Mouse (Mus musculus) olfactory bulb, adult 2 months (tissue): ENCODE measurements around the gene Fam163a. TPM values are rescaled to one million over a fixed set of nuclear protein-coding genes. Genes with fewer than 3 reads are reported as not detected.

Experiments
- H3K27ac ChIP-seq: fragments of 200-500 bp; 2 replicates; pipeline ENCODE4 v1.5.1; 2012; ENCODE audit warnings: low read depth, low read length; ENCODE audit not compliant: insufficient read depth
- H3K4me1 ChIP-seq: fragments of 200-500 bp; 2 replicates; pipeline ENCODE4 v1.6.1; 2012; ENCODE audit warnings: low read length; ENCODE audit not compliant: control insufficient read depth, insufficient read depth
- H3K4me3 ChIP-seq: fragments of 200-500 bp; 2 replicates; pipeline ENCODE4 v1.5.1; 2012; ENCODE audit warnings: mild to moderate bottlenecking, low read depth, low read length, moderate library complexity; ENCODE audit not compliant: insufficient read depth
- CTCF ChIP-seq: fragments of 200-500 bp; IDR thresholded peaks from 2 replicates; pipeline ENCODE4 v1.5.1; 2012; ENCODE audit warnings: low read depth, mild to moderate bottlenecking, low read length, moderate library complexity; ENCODE audit not compliant: insufficient read depth
- POLR2A ChIP-seq: fragments of 200-500 bp; IDR thresholded peaks from 2 replicates; pipeline ENCODE4 v1.6.1; 2012; ENCODE audit warnings: mild to moderate bottlenecking, low read depth, low read length, moderate library complexity; ENCODE audit not compliant: insufficient read depth
- WGBS: fragments of 180-500 bp; shearing (Covaris S2); methylation state at CpG from one replicate; pipeline ENCODE4 v1.1.7; 2018; 5-methylcytosine and 5-hydroxymethylcytosine counted together
- polyA plus RNA-seq: library from polyadenylated mRNA; stranded (reverse); fragments of >200 nt; gene quantifications from 2 replicates; pipeline ENCODE4 v1.2.4, GENCODE M21; 2012; ENCODE audit warnings: low replicate concordance; ENCODE audit not compliant: missing spikeins, insufficient read depth, insufficient read length

Fam163a gene
- polyA plus RNA-seq, 1 experiment, result not detected

GRCm38 (mm10) chr1:156179875-156180274 is 25.0 kb downstream of the Fam163a start:
- H3K4me1 ChIP-seq, result peaks cover 9% of the 10 kb centered on the region; the same call in 1 of the 2 replicates
- H3K4me3 ChIP-seq, result no peak overlapping the region
- 44% methylated on average over 11 of the region's 11 CpGs for WGBS
- TF ChIP-seq CTCF (no peak), POLR2A (no peak)
- no peak overlapping the region for H3K27ac ChIP-seq

GRCm38 (mm10) chr1:156168737-156169136 is 36.1 kb downstream of the Fam163a start:
- peaks cover 2% of the 10 kb centered on the region; the same call in 1 of the 2 replicates for H3K4me1 ChIP-seq
- no peak overlapping the region for H3K4me3 ChIP-seq
- WGBS, result 64% methylated on average over 6 of the region's 6 CpGs
- no peak for TF ChIP-seq POLR2A
- no peak for TF ChIP-seq CTCF
- H3K27ac ChIP-seq, result no peak overlapping the region

GRCm38 (mm10) chr1:156116770-156117169 is 88.1 kb downstream of the Fam163a start:
- H3K27ac ChIP-seq, result no peak overlapping the region
- TF ChIP-seq POLR2A, result no peak
- TF ChIP-seq CTCF, result no peak
- H3K4me3 ChIP-seq, result no peak overlapping the region
- no peaks in the 10 kb centered on the region; the same call in 1 of the 2 replicates for H3K4me1 ChIP-seq
- WGBS, result 84% methylated on average over 3 of the region's 3 CpGs

GRCm38 (mm10) chr1:156113884-156114499 is 90.8 kb downstream of the Fam163a start:
- peaks cover under 1% of the 10 kb centered on the region; the same call in 1 of the 2 replicates for H3K4me1 ChIP-seq
- no peak overlapping the region for H3K4me3 ChIP-seq
- WGBS, result 89% methylated on average over 8 of the region's 8 CpGs
- no peak overlapping the region for H3K27ac ChIP-seq
- TF ChIP-seq CTCF (no peak), POLR2A (no peak)

- TF ChIP-seq POLR2A, result no peak
- no peak for TF ChIP-seq CTCF
- 72% methylated on average over 7 of the region's 7 CpGs for WGBS
- Histone ChIP-seq H3K27ac (no peak overlapping the region), H3K4me1 (peaks cover 5% of the 10 kb centered on the region; the same call in 1 of the 2 replicates), H3K4me3 (no peak overlapping the region)
Measured at GRCm38 (mm10) chr1:156112142-156112541, 92.7 kb downstream of the Fam163a start.

- WGBS, result 47% methylated on average over 12 of the region's 12 CpGs
- TF ChIP-seq CTCF, result no peak
- no peak overlapping the region for H3K27ac ChIP-seq
- no peak overlapping the region for H3K4me3 ChIP-seq
- peaks cover 5% of the 10 kb centered on the region; the same call in 1 of the 2 replicates for H3K4me1 ChIP-seq
Measured at GRCm38 (mm10) chr1:156111728-156112127, 93.1 kb downstream of the Fam163a start.

GRCm38 (mm10) chr1:156111090-156111489 is 93.7 kb downstream of the Fam163a start:
- Histone ChIP-seq H3K4me3 (no peak overlapping the region), H3K4me1 (peaks cover 5% of the 10 kb centered on the region; the same call in 1 of the 2 replicates), H3K27ac (no peak overlapping the region)
- TF ChIP-seq POLR2A (no peak), CTCF (no peak)
- 87% methylated on average over 9 of the region's 9 CpGs for WGBS

GRCm38 (mm10) chr1:156108400-156108799 is 96.4 kb downstream of the Fam163a start:
- peak overlapping the region; percentile 39; the same call in 1 of the 2 replicates for H3K27ac ChIP-seq
- TF ChIP-seq POLR2A (no peak), CTCF (no peak)
- 20% methylated on average over 10 of the region's 10 CpGs for WGBS
- no peak overlapping the region for H3K4me3 ChIP-seq
- peaks cover 5% of the 10 kb centered on the region; the same call in 1 of the 2 replicates for H3K4me1 ChIP-seq

GRCm38 (mm10) chr1:156107424-156107823 is 97.4 kb downstream of the Fam163a start:
- H3K4me3 ChIP-seq, result no peak overlapping the region
- no peak overlapping the region for H3K27ac ChIP-seq
- TF ChIP-seq CTCF, result no peak
- no peak for TF ChIP-seq POLR2A
- peaks cover 5% of the 10 kb centered on the region; the same call in 1 of the 2 replicates for H3K4me1 ChIP-seq
- 96% methylated on average over 2 of the region's 2 CpGs for WGBS
